Mouse (Mus musculus) ES-Bruce4 (cell line): ENCODE results near the gene Hnf1b. TPM values are rescaled to one million over a fixed set of nuclear protein-coding genes. Genes with fewer than 3 reads are reported as not detected.

ENCODE experiments used
- H3K27ac ChIP-seq: 2 replicates; pipeline ENCODE4 v1.5.1; 2012; ENCODE audit warnings: low read length, inconsistent platforms; ENCODE audit not compliant: insufficient read depth
- H3K27me3 ChIP-seq: 2 replicates; pipeline ENCODE4 v1.6.1; 2012; ENCODE audit warnings: mild to moderate bottlenecking, low read length, inconsistent platforms; ENCODE audit not compliant: control insufficient read depth, poor library complexity, insufficient read depth, severe bottlenecking
- H3K36me3 ChIP-seq: 2 replicates; pipeline ENCODE4 v1.6.1; 2012; ENCODE audit warnings: inconsistent platforms, mild to moderate bottlenecking, low read length, moderate library complexity; ENCODE audit not compliant: control insufficient read depth, poor library complexity, insufficient read depth, severe bottlenecking
- H3K4me1 ChIP-seq: one replicate; pipeline ENCODE4 v1.8.1; 2011; ENCODE audit warnings: low read length; ENCODE audit not compliant: control insufficient read depth, insufficient read depth
- H3K4me3 ChIP-seq: 2 replicates; pipeline ENCODE4 v1.5.1; 2011; ENCODE audit warnings: low read depth, mild to moderate bottlenecking, low read length
- H3K9ac ChIP-seq: 2 replicates; pipeline ENCODE4 v1.6.1; 2012; ENCODE audit warnings: low read depth, mild to moderate bottlenecking, inconsistent platforms; ENCODE audit not compliant: poor library complexity, severe bottlenecking
- H3K9me3 ChIP-seq: replicated peaks from 2 replicates; pipeline ENCODE4 v1.6.1; 2012; ENCODE audit warnings: mild to moderate bottlenecking, low read length, inconsistent platforms; ENCODE audit not compliant: control insufficient read depth, poor library complexity, insufficient read depth, severe bottlenecking
- CTCF ChIP-seq: IDR thresholded peaks from one replicate; pipeline ENCODE4 v1.8.1; 2011; ENCODE audit warnings: low read depth, low read length
- EP300 ChIP-seq: IDR thresholded peaks from 2 replicates; pipeline ENCODE4 v1.6.1; 2011; ENCODE audit warnings: low read depth, low read length; ENCODE audit not compliant: insufficient read depth
- POLR2A ChIP-seq: IDR thresholded peaks from one replicate; pipeline ENCODE4 v1.8.1; 2011; ENCODE audit warnings: low read length; ENCODE audit not compliant: insufficient read depth
- polyA plus RNA-seq: library from polyadenylated mRNA; stranded (reverse); fragments of >200 nt; gene quantifications from 2 replicates; pipeline ENCODE4 v1.2.4, GENCODE M21; 2011; ENCODE audit warnings: low read depth; ENCODE audit not compliant: missing spikeins, insufficient read depth, insufficient read length

The Hnf1b gene
- polyA plus RNA-seq, 1 experiment: 0.27 TPM

DNA sequence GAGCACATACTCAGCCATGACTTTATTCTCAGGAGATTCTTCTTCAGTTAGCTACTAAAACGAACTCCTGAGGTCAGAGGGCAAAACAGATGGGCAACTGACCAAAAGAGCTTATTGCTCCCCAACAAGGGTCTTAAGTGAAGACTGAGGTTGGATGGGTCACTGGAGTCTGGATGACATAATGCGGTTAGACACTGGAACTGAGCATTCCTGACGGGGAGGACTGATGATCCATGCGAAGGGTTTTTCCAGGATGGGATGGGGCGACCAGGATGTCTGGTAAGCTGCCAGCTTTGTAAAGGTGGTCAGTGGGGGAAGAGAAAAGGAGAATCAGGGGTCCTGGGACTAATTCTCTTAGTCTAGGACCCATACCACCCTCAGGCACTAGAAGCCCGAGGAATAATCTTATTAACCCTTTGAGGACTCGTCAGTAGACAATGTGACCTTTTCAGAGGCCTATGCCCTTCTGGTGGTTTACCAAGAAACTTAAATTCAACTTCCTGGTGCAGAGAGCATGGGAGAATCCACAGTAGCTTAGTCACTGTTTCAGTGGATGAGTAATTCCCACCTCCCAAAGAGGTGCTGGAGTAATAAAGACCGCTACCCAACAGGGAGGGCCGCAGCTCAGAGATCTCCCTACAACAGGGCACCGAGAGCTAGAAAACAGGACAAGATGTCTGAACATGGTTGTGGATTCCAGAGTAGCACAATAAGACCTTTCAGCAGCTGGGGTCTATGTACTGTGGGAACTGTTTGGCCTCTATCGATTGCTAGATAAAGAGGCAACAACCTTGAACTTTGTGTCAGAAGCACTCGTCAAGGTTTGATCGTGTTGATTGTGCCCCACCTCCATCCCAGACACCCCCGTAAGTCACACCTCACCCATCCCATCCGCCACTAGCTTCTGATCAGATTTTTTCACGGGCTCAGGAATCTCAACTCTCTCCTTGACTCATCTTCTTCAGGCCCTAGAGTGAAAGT is 46.9 kb downstream of the Hnf1b start:
- Histone ChIP-seq H3K4me1 (peaks cover 3% of the 10 kb centered on the region), H3K4me3 (no peak overlapping the region), H3K9me3 (no peaks in the 10 kb centered on the region), H3K36me3 (no peaks in the 10 kb centered on the region), H3K27me3 (no peaks in the 10 kb centered on the region), H3K9ac (no peak overlapping the region), H3K27ac (no peak overlapping the region)
- TF ChIP-seq EP300 (no peak), POLR2A (no peak), CTCF (no peak)

GRCm38 (mm10) chr11:83897569-83897968 is 47.7 kb downstream of the Hnf1b start:
- Histone ChIP-seq H3K36me3 (no peaks in the 10 kb centered on the region), H3K9me3 (no peaks in the 10 kb centered on the region), H3K4me3 (no peak overlapping the region), H3K4me1 (no peaks in the 10 kb centered on the region), H3K9ac (no peak overlapping the region), H3K27me3 (no peaks in the 10 kb centered on the region), H3K27ac (no peak overlapping the region)
- no peak for TF ChIP-seq EP300
- no peak for TF ChIP-seq POLR2A
- no peak for TF ChIP-seq CTCF

- TF ChIP-seq EP300 (no peak), CTCF (no peak), POLR2A (no peak)
- H3K9me3 ChIP-seq: no peaks in the 10 kb centered on the region
- H3K4me3 ChIP-seq: no peak overlapping the region
- H3K4me1 ChIP-seq: no peaks in the 10 kb centered on the region
- no peaks in the 10 kb centered on the region for H3K27me3 ChIP-seq
- no peaks in the 10 kb centered on the region for H3K36me3 ChIP-seq
- no peak overlapping the region for H3K9ac ChIP-seq
- H3K27ac ChIP-seq: no peak overlapping the region
Measured at GRCm38 (mm10) chr11:83902812-83903211, 52.9 kb downstream of the Hnf1b start.

DNA sequence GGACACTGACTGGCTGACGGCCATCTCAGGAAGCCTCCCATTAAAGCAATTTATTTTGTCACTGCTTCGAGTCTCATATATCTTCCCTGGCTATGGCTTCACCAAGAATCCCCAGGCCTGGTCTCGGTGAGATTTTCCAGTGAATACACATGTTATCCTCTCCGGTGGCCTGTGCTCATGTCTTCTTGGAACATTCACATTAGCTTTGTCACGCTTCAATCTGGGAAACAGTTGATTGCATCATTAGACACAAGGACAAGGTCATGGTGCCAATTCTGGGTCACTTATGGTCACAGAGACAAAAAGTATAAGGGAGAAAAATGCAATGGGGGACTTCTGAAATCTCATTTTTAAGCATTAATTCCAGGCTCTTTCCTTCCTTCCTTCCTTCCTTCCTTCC is 55.9 kb downstream of the Hnf1b start:
- no peak for TF ChIP-seq CTCF
- TF ChIP-seq EP300: no peak
- no peak for TF ChIP-seq POLR2A
- H3K36me3 ChIP-seq: no peaks in the 10 kb centered on the region
- no peaks in the 10 kb centered on the region for H3K4me1 ChIP-seq
- no peaks in the 10 kb centered on the region for H3K9me3 ChIP-seq
- no peak overlapping the region for H3K4me3 ChIP-seq
- H3K27me3 ChIP-seq: no peaks in the 10 kb centered on the region
- no peak overlapping the region for H3K9ac ChIP-seq
- no peak overlapping the region for H3K27ac ChIP-seq

DNA sequence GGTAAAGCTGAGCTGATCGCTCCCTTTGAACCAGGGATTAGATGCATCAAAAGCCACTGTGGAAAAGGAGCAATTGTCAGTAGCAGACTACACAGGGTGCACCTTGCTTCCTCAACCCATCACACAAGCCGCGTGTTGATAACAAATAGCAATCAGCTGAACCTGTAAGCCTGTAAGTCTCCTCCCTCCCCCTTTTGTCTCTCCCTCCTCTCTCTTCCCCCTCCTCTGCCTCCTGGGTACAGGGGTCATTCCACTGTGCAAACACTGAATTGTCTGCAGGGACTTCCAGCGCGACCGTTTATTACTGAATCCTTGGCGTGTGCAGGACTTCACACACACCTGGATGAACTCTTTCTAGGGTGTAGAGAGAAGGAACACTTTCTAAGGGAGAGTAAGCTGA is 58.5 kb downstream of the Hnf1b start:
- Histone ChIP-seq H3K36me3 (no peaks in the 10 kb centered on the region), H3K4me3 (no peak overlapping the region), H3K9ac (no peak overlapping the region), H3K4me1 (no peaks in the 10 kb centered on the region), H3K27me3 (no peaks in the 10 kb centered on the region), H3K9me3 (no peaks in the 10 kb centered on the region), H3K27ac (no peak overlapping the region)
- no peak for TF ChIP-seq EP300

DNA sequence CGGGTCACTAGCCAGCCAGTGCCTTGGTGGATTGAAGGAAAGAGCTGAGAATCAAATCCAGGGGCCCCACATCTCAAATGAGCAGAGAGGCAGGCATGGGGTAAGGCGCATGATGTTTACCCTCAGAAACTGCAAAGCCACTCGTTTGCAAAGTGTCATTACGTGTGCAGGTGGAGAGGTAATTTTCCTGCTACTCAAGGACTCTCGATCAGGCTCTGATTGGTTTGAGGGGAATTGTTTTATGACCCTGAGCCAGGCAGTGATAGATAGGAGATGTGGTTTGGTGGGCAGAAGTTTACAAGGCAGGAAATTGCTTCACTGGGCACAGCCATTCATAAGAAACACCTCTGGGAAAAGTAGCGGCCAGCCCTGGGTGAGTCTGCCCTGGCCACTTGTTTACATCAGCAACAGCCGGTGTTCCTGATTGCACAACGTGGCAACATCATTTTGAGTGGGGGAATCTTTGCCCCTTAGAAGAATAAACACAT is 64.0 kb downstream of the Hnf1b start:
- Histone ChIP-seq H3K9me3 (no peaks in the 10 kb centered on the region), H3K9ac (no peak overlapping the region), H3K27ac (no peak overlapping the region), H3K36me3 (no peaks in the 10 kb centered on the region), H3K27me3 (no peaks in the 10 kb centered on the region), H3K4me1 (no peaks in the 10 kb centered on the region), H3K4me3 (no peak overlapping the region)
- no peak for TF ChIP-seq POLR2A
- TF ChIP-seq EP300: no peak
- no peak for TF ChIP-seq CTCF
